Comparison of ENCODE assay signal across 10 mouse cellular contexts in genomic region chr2:110523173-110523803, GRCm38 (mm10).
DNase-seq lines count a peak whose midpoint lies in the region; ATAC-seq and TF ChIP-seq lines count a peak whose summit lies in the region.
"Had no signal": no experiment of that assay in that cellular context is flagged by ENCODE, and none has a peak within 500 bp of the region (broad histone marks: within the 10 kb centered on the region; RNA-seq: fewer than 3 reads in every experiment).

No protein-coding gene starts in this region.

- H3K4me2 ChIP-seq in stomach, embryonic 14.5 days (replicated peaks; ENCODE audit: low read depth, low read length), result no peak overlapping the region
- no peak overlapping the region for H3K4me2 ChIP-seq in stomach, postnatal 0 days (replicated peaks; ENCODE audit: low read depth)

- WGBS in stomach, embryonic 14.5 days, result 31% methylated on average over 7 of the region's 7 CpGs
- 46% methylated on average over 7 of the region's 7 CpGs for WGBS in stomach, postnatal 0 days
- WGBS in forebrain, embryonic 10.5 days, result 77% methylated on average over 7 of the region's 7 CpGs
- 84% methylated on average over 7 of the region's 7 CpGs for WGBS in midbrain, embryonic 10.5 days

- ATAC-seq in stomach, embryonic 14.5 days (ENCODE audit: insufficient number of reproducible peaks, insufficient read depth, low FRiP score, low read depth), result no peak
- no peak for ATAC-seq in stomach, postnatal 0 days (ENCODE audit: low FRiP score, low TSS enrichment)
- ATAC-seq: liver, postnatal 0 days had no signal

- no peaks in the 10 kb centered on the region for H3K9me3 ChIP-seq in stomach, embryonic 14.5 days (ENCODE audit: control insufficient read depth, low read depth, low read length)
- no peaks in the 10 kb centered on the region for H3K9me3 ChIP-seq in stomach, postnatal 0 days (ENCODE audit: control insufficient read depth, low read length)
- H3K9me3 ChIP-seq in forebrain, embryonic 10.5 days, result no peaks in the 10 kb centered on the region
- H3K9me3 ChIP-seq in midbrain, embryonic 10.5 days (replicated peaks), result no peaks in the 10 kb centered on the region

- peak overlapping the region; percentile 39; the same call in 1 of the 2 replicates for H3K27ac ChIP-seq in stomach, embryonic 14.5 days (ENCODE audit: low read length)
- no peak overlapping the region for H3K27ac ChIP-seq in stomach, postnatal 0 days (replicated peaks)
- H3K27ac ChIP-seq in forebrain, embryonic 10.5 days, result no peak overlapping the region
- no peak overlapping the region for H3K27ac ChIP-seq in midbrain, embryonic 10.5 days (replicated peaks)

- no peak for DNase-seq in stomach, postnatal 0 days (ENCODE audit: low spot score)
- DNase-seq in hindlimb bud, embryonic 11.5 days (ENCODE audit: extremely low spot score, low read depth, low spot score), result peak; percentile 57
- peak; percentile 5 to 56 for DNase-seq in kidney, postnatal 25 days
- no peak for DNase-seq in forebrain, embryonic 10.5 days (ENCODE audit: extremely low spot score, low spot score)
- no peak for DNase-seq in left cerebral cortex, postnatal 10 days (ENCODE audit: extremely low spot score in 1 of 2, low spot score in 2 of 2)
- no peak for DNase-seq in midbrain, embryonic 10.5 days (ENCODE audit: low spot score)
- DNase-seq: cerebellum, adult 11 months; liver, postnatal 0 days had no signal

- TF ChIP-seq CTCF in stomach, postnatal 0 days (IDR thresholded peaks at IDR 0.05; ENCODE audit: low read depth), result no peak

- no peaks in the 10 kb centered on the region for H3K36me3 ChIP-seq in stomach, embryonic 14.5 days (ENCODE audit: control insufficient read depth, insufficient read depth, low read length)
- no peaks in the 10 kb centered on the region for H3K36me3 ChIP-seq in stomach, postnatal 0 days (ENCODE audit: control insufficient read depth, insufficient read depth, low read length)
- H3K36me3 ChIP-seq in forebrain, embryonic 10.5 days (replicated peaks), result no peaks in the 10 kb centered on the region
- no peaks in the 10 kb centered on the region for H3K36me3 ChIP-seq in midbrain, embryonic 10.5 days

- H3K4me1 ChIP-seq in stomach, embryonic 14.5 days (ENCODE audit: control insufficient read depth, insufficient read depth, low read length), result no peaks in the 10 kb centered on the region
- H3K4me1 ChIP-seq in stomach, postnatal 0 days (replicated peaks; ENCODE audit: control insufficient read depth, insufficient read depth), result no peaks in the 10 kb centered on the region
- peaks cover 6% of the 10 kb centered on the region for H3K4me1 ChIP-seq in forebrain, embryonic 10.5 days
- H3K4me1 ChIP-seq in midbrain, embryonic 10.5 days, result peaks cover 4% of the 10 kb centered on the region

- no peak for TF ChIP-seq EP300 in stomach, postnatal 0 days (optimal IDR thresholded peaks at IDR 0.05)

- H3K9ac ChIP-seq in stomach, embryonic 14.5 days (replicated peaks; ENCODE audit: low read depth, low read length), result no peak overlapping the region
- no peak overlapping the region for H3K9ac ChIP-seq in stomach, postnatal 0 days (ENCODE audit: low read length)
- H3K9ac ChIP-seq: liver, postnatal 0 days had no signal

- no peaks in the 10 kb centered on the region for H3K27me3 ChIP-seq in stomach, embryonic 14.5 days (ENCODE audit: control insufficient read depth, insufficient read depth, low read length)
- no peaks in the 10 kb centered on the region for H3K27me3 ChIP-seq in stomach, postnatal 0 days (ENCODE audit: control insufficient read depth, insufficient read depth, low read length)
- H3K27me3 ChIP-seq in forebrain, embryonic 10.5 days (ENCODE audit: poor library complexity, severe bottlenecking), result no peaks in the 10 kb centered on the region
- H3K27me3 ChIP-seq in midbrain, embryonic 10.5 days (ENCODE audit: low read depth, poor library complexity, severe bottlenecking), result no peaks in the 10 kb centered on the region
- H3K27me3 ChIP-seq: CH12.LX had no signal

- intact Hi-C loops in left cerebral cortex, postnatal 10 days (cut with DNase I), result no loop called here

- no peak overlapping the region for H3K4me3 ChIP-seq in stomach, embryonic 14.5 days (ENCODE audit: low read depth, low read length)
- no peak overlapping the region for H3K4me3 ChIP-seq in stomach, postnatal 0 days (ENCODE audit: low read depth, low read length)
- H3K4me3 ChIP-seq in forebrain, embryonic 10.5 days, result no peak overlapping the region
- H3K4me3 ChIP-seq in midbrain, embryonic 10.5 days, result no peak overlapping the region

Comparison
In these comparisons a context has a peak if more than half of its experiments do, and no peak if none do; other contexts are left out.
1. DNase-seq: peak in hindlimb bud, embryonic 11.5 days (single experiment) and kidney, postnatal 25 days (2 of 2); none in stomach, postnatal 0 days (single experiment), forebrain, embryonic 10.5 days (single experiment), left cerebral cortex, postnatal 10 days (0 of 2) and midbrain, embryonic 10.5 days (single experiment).